Mouse (Mus musculus): Measurements from ENCODE around the gene Mtcp1. TPM values are rescaled to one million over a fixed set of nuclear protein-coding genes. Genes with fewer than 3 reads are reported as not detected.

Mtcp1 gene
- 9.4 and 10.0 TPM in 2 replicates for polyA plus RNA-seq (2016; fragmentation: Nextera tagmentation; extraction: Ambion mirVana)

DNA sequence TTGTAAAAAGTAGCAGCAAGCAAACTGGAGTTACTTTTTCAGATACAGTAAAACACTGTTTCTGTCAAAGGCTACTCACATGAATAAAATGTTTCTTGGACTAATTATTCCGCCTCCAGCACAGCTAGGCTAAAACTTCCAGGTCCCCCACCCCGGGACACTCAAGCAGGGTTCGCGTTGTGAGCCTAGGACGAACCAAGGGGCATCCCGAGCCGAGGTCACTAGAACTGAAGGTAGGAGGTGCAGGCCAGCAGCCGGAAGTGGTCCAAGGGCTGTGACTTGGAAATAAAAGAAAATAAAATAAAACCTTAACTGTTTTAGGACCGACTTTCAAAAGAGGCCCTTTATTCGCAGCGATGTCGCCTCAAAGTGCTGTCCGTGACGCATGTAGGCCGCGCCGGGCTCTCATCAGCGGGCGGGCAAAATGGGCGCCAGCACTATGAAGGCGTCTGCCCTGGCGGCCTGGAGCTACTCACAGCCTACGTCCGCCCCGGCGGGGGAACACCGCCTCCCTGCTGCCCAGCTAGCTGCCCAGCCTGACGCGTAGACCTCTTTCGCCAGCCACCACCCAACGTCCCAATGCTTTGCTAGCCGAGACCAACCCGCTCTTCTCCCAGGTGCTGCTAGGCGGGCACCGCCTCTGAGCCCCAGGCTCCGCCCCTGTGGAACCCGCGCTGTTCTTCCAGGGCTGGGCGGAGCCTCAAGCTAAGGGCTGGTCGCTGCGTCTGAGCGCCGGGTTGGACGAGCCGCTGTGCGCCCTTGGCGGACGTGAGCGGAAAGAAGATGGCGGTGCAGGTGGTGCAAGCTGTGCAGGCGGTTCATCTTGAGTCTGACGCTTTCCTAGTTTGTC is at the start of gene Mtcp1, which contains the start of the genes Cmc4 and Brcc3:
Mtcp1 (minus strand) TSS at position 653 of the 850 bp plus-strand sequence.
Cmc4 (minus strand) TSS at position 649 of the 850 bp plus-strand sequence.
Brcc3 (plus strand) TSS at position 693 of the 850 bp plus-strand sequence.
- Histone ChIP-seq H3K27me3 (replicated peaks; ENCODE audit: low read depth, poor library complexity, severe bottlenecking) (0 out of 2 replicates have a peak, but pooled peaks cover 4% of the 10 kb centered on the region), H3K4me1 (0 out of 2 replicates have a peak, but pooled peaks cover 6% of the 10 kb centered on the region), H3K4me3 (peak within 1 kb of the TSS; percentile 60), H3K36me3 (replicated peaks) (peaks cover 5% of the 10 kb centered on the region; the same call in 1 of the 2 replicates), H3K9me3 (no peaks in the 10 kb centered on the region), H3K27ac (replicated peaks) (peak within 1 kb of the TSS; percentile 89)
- DNase-seq (ENCODE audit: low spot score), result peak; percentile 90
- 17% methylated on average over 52 of the region's 52 CpGs for WGBS

DNA sequence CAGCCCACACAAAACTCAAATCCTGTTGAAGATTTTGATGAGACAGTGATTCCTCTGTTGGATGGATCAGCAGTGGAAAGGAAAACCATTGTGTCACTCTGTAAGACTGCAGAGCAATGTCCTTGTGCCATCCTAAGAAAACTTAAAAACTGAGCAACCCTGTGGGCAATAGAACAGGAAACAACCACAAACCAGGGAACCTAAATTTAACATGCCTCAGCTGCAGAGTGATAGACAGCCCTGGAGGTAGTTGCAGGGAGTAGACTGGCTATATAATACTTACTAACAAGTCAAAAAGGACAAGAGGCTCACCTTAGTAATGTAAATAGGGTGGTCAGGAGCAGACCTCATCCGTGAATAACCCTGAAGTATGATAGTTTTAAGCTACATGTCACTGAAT is 38.2 kb upstream of the Mtcp1 start:
- Histone ChIP-seq H3K4me3 (no peak overlapping the region), H3K27ac (replicated peaks) (no peak overlapping the region), H3K4me1 (no peaks in the 10 kb centered on the region), H3K9me3 (peaks cover 15% of the 10 kb centered on the region; the same call in 1 of the 2 replicates), H3K36me3 (replicated peaks) (peaks cover 75% of the 10 kb centered on the region), H3K27me3 (replicated peaks; ENCODE audit: low read depth, poor library complexity, severe bottlenecking) (no peaks in the 10 kb centered on the region)
- DNase-seq (ENCODE audit: low spot score), result no peak
- WGBS, result 78% methylated on average over 1 of the region's 1 CpGs

DNA sequence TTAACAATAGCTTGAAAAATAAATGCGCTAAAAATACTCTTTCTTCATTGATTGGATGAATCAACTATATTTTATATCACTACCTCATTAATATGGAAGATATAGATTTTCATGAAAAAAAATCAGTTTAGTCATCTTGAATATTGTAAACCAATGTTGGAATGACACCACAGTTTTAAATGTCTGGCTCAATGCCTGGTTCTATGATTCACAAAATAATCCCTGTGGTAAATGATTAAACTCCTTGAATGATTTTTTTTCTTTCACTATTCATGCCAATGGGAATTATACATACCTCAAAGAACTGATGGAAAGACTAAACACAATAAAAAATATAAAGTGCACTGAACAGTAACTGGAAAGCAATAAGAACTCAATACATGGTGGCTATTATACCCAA is 6.7 kb downstream of the Mtcp1 start:
- 91% methylated on average over 1 of the region's 1 CpGs for WGBS

DNA sequence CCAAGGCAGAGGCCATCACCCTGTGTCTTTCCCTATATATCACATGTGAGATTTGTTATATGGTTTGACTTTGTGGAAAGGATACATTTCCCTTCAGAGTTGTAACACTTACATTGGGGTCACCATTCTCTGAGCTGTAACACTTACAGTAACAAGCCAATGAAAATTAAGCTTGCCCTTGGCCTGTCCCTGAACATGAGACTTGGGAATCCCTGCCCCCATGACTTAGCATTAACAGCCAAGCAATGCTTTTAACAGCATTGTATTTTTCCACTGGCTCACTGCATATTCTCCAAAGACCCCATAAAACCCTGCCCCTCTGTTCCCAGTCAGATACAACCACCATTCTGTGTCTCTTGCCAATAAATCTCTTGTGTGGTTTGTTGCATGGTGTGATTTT is 13.0 kb downstream of the Mtcp1 start:
- no peak for DNase-seq (ENCODE audit: low spot score)
- H3K27ac ChIP-seq (replicated peaks), result no peak overlapping the region
- no peaks in the 10 kb centered on the region for H3K27me3 ChIP-seq (replicated peaks; ENCODE audit: low read depth, poor library complexity, severe bottlenecking)
- peaks cover 11% of the 10 kb centered on the region for H3K36me3 ChIP-seq (replicated peaks)
- H3K4me1 ChIP-seq, result no peaks in the 10 kb centered on the region
- no peaks in the 10 kb centered on the region for H3K9me3 ChIP-seq
- H3K4me3 ChIP-seq, result no peak overlapping the region

More for the DNA sequence above, 6.7 kb downstream of the Mtcp1 start:
- no peaks in the 10 kb centered on the region for H3K27me3 ChIP-seq (replicated peaks; ENCODE audit: low read depth, poor library complexity, severe bottlenecking)
- 0 out of 2 replicates have a peak, but pooled peaks cover under 1% of the 10 kb centered on the region for H3K4me1 ChIP-seq
- no peak overlapping the region for H3K27ac ChIP-seq (replicated peaks)
- H3K9me3 ChIP-seq, result no peaks in the 10 kb centered on the region
- H3K4me3 ChIP-seq, result no peak overlapping the region
- DNase-seq (ENCODE audit: low spot score), result no peak
- no peaks in the 10 kb centered on the region for H3K36me3 ChIP-seq (replicated peaks)

DNA sequence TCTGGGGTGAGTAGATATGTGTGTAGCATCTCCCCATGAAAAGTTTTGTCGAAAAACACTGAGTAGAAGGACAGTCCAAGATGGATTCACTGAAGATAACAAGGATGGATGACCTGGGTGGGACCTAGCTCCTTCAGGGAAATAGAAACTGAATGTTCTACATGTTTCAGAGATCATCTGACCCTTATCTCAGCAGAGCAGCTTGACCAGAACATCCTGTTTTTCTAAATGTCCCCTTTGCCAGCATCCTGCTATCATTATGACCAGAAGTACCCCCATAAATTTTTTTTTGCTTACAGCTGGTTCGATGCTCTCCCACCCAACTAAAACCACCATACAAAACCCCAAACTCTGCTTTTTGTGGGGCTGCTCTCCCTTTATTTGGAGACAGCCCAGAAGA is 13.7 kb downstream of the Mtcp1 start:
- H3K27ac ChIP-seq (replicated peaks), result no peak overlapping the region
- DNase-seq (ENCODE audit: low spot score), result no peak
- H3K4me3 ChIP-seq, result no peak overlapping the region
- H3K4me1 ChIP-seq, result no peaks in the 10 kb centered on the region
- WGBS, result 78% methylated on average over 2 of the region's 2 CpGs
- H3K9me3 ChIP-seq, result no peaks in the 10 kb centered on the region
- no peaks in the 10 kb centered on the region for H3K27me3 ChIP-seq (replicated peaks; ENCODE audit: low read depth, poor library complexity, severe bottlenecking)
- peaks cover 11% of the 10 kb centered on the region for H3K36me3 ChIP-seq (replicated peaks)

DNA sequence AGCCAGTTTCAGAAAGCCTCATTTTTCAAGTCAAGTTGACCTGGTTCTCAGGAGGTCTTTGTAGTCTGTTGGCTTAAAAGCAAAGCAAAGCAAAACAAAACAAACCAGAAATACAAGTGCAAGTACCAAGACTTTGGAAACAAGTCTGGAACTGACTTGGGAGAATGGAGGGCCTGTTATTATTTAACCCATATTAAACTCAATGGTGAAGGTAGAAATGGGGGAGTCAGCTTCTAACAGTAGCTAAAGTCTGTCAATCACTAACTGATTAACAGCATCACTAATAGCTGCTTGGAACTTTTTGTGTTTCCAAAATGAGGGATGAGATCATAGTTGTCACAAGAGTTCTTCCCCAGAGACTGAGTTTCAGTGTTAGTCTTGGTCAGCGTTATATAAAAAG is 16.9 kb downstream of the Mtcp1 start:
- Histone ChIP-seq H3K4me3 (no peak overlapping the region), H3K27me3 (replicated peaks; ENCODE audit: low read depth, poor library complexity, severe bottlenecking) (no peaks in the 10 kb centered on the region), H3K27ac (replicated peaks) (no peak overlapping the region), H3K4me1 (no peaks in the 10 kb centered on the region), H3K36me3 (replicated peaks) (peaks cover 10% of the 10 kb centered on the region), H3K9me3 (no peaks in the 10 kb centered on the region)
- DNase-seq (ENCODE audit: low spot score), result no peak
- 98% methylated on average over 1 of the region's 1 CpGs for whole genome bisulfite sequencing

DNA sequence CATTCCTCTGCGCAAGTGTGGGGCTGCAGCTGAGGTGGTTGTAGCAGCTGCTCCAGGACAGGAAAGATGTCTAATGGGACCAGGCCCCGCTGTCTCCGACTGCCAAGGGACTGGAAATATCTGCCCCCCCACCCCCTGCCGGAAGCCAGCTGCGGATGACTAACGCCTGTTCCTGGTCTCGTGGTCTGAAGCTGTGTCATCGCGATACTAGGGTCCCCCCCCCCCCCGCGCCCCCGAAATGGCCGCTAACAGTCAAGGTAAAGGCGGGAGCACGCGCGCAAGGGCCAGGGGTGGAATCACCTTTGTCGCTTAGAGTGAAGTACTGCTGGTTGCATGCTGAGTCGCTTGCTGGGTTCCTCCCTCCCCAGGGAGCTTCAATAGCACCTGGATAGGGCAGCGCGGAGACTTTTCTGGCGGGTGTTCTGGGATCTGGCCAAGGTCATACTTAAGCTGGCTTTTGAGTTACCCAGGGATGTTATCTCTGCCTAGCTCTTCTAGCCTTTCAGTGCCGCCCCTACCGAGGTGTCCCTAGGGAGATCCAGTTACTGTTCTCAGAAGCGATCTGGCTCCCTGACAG is 34.1 kb downstream of the Mtcp1 start, which contains the start of the genes Fundc2 and F8:
Fundc2 (plus strand) TSS at position 205 of the 577 bp plus-strand sequence.
F8 (minus strand) TSS at position 421 of the 577 bp plus-strand sequence.
- WGBS, result 15% methylated on average over 25 of the region's 25 CpGs
- no peaks in the 10 kb centered on the region for H3K4me1 ChIP-seq
- peak within 1 kb of the TSS; percentile 89 for H3K27ac ChIP-seq (replicated peaks)
- no peaks in the 10 kb centered on the region for H3K9me3 ChIP-seq
- DNase-seq (ENCODE audit: low spot score), result peak; percentile 90
- H3K4me3 ChIP-seq, result peak within 1 kb of the TSS; percentile 60
- no peaks in the 10 kb centered on the region for H3K27me3 ChIP-seq (replicated peaks; ENCODE audit: low read depth, poor library complexity, severe bottlenecking)
- no peaks in the 10 kb centered on the region for H3K36me3 ChIP-seq (replicated peaks)

DNA sequence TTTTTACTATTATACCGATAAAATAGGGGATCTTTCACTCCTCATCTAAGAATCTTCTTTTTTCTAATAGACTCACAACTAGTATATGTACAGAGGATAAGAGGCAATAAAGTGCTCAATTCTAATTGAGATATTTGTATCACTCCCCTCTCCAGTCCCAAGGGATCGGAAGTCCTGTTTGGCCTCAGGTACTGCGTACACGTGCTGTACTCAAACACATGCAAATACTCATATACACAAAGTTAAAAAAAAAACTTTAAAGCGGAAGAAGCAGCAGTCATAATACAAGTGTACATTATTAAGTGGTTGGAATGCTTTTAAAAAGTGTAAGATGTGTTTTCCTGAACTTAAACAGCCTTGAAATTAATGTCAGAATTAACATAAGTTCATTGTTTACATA is 34.7 kb downstream of the Mtcp1 start:
- no peak for DNase-seq (ENCODE audit: low spot score)
- H3K36me3 ChIP-seq (replicated peaks), result no peaks in the 10 kb centered on the region
- 76% methylated on average over 5 of the region's 5 CpGs for WGBS
- H3K4me1 ChIP-seq, result no peaks in the 10 kb centered on the region
- H3K4me3 ChIP-seq, result peak overlapping the region; percentile 60
- no peaks in the 10 kb centered on the region for H3K27me3 ChIP-seq (replicated peaks; ENCODE audit: low read depth, poor library complexity, severe bottlenecking)
- peak overlapping the region; percentile 89; the same call in 1 of the 2 replicates for H3K27ac ChIP-seq (replicated peaks)
- H3K9me3 ChIP-seq, result no peaks in the 10 kb centered on the region

DNA sequence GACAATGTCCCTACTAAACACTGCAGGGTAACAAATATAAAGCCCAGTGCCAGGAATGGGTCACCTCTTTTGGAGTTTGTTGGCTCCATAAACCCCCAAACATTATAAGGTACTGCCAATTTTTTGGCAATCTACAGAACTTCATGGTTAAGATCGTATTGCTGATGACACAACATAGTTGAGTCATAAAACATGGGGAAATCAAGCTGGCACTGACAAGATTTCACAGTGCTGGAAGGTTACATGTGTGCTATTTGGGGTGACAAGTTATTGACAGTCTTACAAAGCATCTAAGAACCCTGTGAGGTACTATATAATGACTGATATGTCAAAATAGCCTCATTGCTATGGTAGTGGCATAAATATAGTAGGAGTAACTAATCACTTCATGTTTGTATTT is 35.2 kb downstream of the Mtcp1 start:
- H3K27me3 ChIP-seq (replicated peaks; ENCODE audit: low read depth, poor library complexity, severe bottlenecking), result no peaks in the 10 kb centered on the region
- H3K36me3 ChIP-seq (replicated peaks), result no peaks in the 10 kb centered on the region
- WGBS, result 93% methylated on average over 1 of the region's 1 CpGs
- no peaks in the 10 kb centered on the region for H3K4me1 ChIP-seq
- no peak overlapping the region for H3K4me3 ChIP-seq
- H3K9me3 ChIP-seq, result no peaks in the 10 kb centered on the region
- DNase-seq (ENCODE audit: low spot score), result no peak
- no peak overlapping the region for H3K27ac ChIP-seq (replicated peaks)

DNA sequence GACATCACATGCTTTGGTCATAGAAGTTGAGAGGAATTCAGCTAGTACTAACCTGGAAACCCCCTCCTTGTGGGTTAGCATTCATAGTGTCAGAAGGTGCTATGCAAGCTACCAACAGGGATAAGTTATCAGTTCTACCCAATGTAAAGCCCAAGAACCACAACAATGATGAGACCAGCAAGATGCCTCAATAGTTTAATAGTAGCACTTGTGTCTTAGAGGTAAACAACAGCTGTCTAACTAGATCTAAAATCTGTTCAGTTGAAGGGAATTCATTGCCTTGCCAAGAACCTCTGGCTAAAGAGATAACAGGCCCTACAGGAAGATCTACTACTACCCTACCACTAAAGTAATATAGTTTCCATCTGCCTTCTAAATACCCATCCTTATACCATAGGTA is 39.6 kb downstream of the Mtcp1 start:
- H3K27ac ChIP-seq (replicated peaks), result no peak overlapping the region
- no peaks in the 10 kb centered on the region for H3K9me3 ChIP-seq
- no peaks in the 10 kb centered on the region for H3K4me1 ChIP-seq
- H3K27me3 ChIP-seq (replicated peaks; ENCODE audit: low read depth, poor library complexity, severe bottlenecking), result no peaks in the 10 kb centered on the region
- no peak overlapping the region for H3K4me3 ChIP-seq
- H3K36me3 ChIP-seq (replicated peaks), result no peaks in the 10 kb centered on the region
- DNase-seq (ENCODE audit: low spot score), result no peak

DNA sequence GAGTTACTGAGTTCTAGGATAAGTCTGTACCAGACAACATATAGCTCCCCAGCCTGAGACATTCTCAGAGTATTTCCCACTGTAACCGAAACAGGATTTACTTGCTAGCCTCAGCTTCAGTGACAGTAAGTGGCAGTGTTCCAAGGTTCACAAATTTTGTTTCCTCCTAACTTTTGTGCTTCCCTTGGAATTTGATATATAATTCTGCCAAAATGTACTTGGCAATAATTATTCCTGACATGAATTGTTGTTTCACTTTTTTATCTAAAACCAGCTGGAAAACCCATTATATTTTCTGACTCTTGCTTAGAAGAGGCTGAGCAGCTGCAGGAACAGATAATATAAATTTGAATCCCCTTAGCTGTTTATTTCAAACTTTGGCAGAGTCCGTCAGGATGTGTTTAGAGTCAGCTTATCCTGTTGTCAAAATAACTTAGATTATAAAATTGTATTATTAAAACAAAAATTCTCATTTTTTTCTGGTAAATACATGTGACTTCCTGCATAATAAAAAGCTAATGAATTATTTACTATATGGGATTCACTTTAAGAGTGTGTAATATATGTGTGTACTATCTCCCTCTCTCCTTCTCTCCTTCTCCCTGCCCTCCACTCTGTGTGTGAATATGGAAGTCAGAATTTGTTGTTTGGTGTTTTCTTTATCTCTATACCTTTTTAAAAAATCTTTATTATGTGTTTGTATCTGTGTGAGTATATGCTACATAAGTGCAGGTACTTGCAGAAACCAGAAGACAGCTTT is 43.5 kb downstream of the Mtcp1 start:
- Histone ChIP-seq H3K27me3 (replicated peaks; ENCODE audit: low read depth, poor library complexity, severe bottlenecking) (no peaks in the 10 kb centered on the region), H3K4me1 (no peaks in the 10 kb centered on the region), H3K9me3 (no peaks in the 10 kb centered on the region), H3K27ac (replicated peaks) (no peak overlapping the region), H3K4me3 (no peak overlapping the region), H3K36me3 (replicated peaks) (no peaks in the 10 kb centered on the region)
- WGBS, result 90% methylated on average over 2 of the region's 2 CpGs
- DNase-seq (ENCODE audit: low spot score), result no peak

DNA sequence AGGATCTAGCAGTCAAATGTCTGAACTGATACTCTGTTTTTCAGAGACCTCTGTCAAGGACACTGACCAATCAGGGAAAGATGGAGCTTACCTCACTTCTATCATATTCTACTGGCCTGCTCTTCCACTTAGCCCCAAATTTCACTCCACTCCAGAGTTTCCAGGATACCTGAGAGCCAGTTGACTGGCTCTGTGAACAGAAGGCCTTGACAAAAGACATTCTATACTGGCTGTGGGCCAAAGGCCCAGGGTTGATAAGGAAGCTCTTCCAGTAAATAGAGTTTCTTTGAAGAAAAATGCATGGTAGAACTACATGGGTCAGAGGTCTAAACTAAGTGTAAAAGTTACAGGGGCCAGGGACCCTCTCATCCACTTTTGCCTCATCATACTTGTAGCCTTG is 46.2 kb downstream of the Mtcp1 start:
- Histone ChIP-seq H3K4me1 (no peaks in the 10 kb centered on the region), H3K36me3 (replicated peaks) (no peaks in the 10 kb centered on the region), H3K9me3 (no peaks in the 10 kb centered on the region), H3K27me3 (replicated peaks; ENCODE audit: low read depth, poor library complexity, severe bottlenecking) (no peaks in the 10 kb centered on the region), H3K4me3 (no peak overlapping the region), H3K27ac (replicated peaks) (no peak overlapping the region)
- no peak for DNase-seq (ENCODE audit: low spot score)
